Mouse (Mus musculus) MEL (cell line): ENCODE measurements around the gene Snx12. TPM values are rescaled to one million over a fixed set of nuclear protein-coding genes. Genes with fewer than 3 reads are reported as not detected.

ENCODE experiments used
- DNase-seq: peaks from one replicate; pipeline ENCODE4 v3.0.0; 2011; ENCODE audit warnings: low read depth, low spot score
- H3K27ac ChIP-seq: 2 replicates; pipeline ENCODE4 v1.5.1; 2012; ENCODE audit warnings: low read depth, mild to moderate bottlenecking, control low read depth, low read length, moderate library complexity; ENCODE audit not compliant: control insufficient read depth
- H3K27me3 ChIP-seq, 2 experiments: fragments of 150-350 bp in 1 of 2; sonication (generic) in 1 of 2; 2 replicates each; pipeline ENCODE4 v1.6.1; 2012; ENCODE audit warnings: low read length in 2 of 2, mild to moderate bottlenecking in 2 of 2, improper control_type of control experiment in 1 of 2, moderate library complexity in 1 of 2; ENCODE audit not compliant: insufficient read depth in 2 of 2, control insufficient read depth in 1 of 2
- H3K36me3 ChIP-seq, 2 experiments: 2 replicates each; pipeline ENCODE4 v1.6.1; 2012 to 2014; ENCODE audit warnings: low read length in 2 of 2, improper control_type of control experiment in 1 of 2, inconsistent platforms in 1 of 2, mild to moderate bottlenecking in 1 of 2; ENCODE audit not compliant: insufficient read depth in 2 of 2, control insufficient read depth in 1 of 2
- H3K4me1 ChIP-seq, 2 experiments: fragments of 150-350 bp in 1 of 2; sonication (generic) in 1 of 2; 2 replicates each; pipeline ENCODE4 v1.6.1; 2012; ENCODE audit warnings: low read length in 2 of 2, improper control_type of control experiment in 1 of 2, mild to moderate bottlenecking in 1 of 2; ENCODE audit not compliant: insufficient read depth in 2 of 2, control insufficient read depth in 1 of 2
- H3K4me3 ChIP-seq, 2 experiments: fragments of 150-350 bp in 1 of 2; sonication (generic) in 1 of 2; 2 replicates each; pipeline ENCODE4 v1.5.1; 2012; ENCODE audit warnings: low read depth in 2 of 2, low read length in 2 of 2, mild to moderate bottlenecking in 2 of 2, moderate library complexity in 2 of 2, control low read depth in 1 of 2, improper control_type of control experiment in 1 of 2; ENCODE audit not compliant: control insufficient read depth in 1 of 2, insufficient read depth in 1 of 2
- H3K79me2 ChIP-seq: 2 replicates; pipeline ENCODE4 v1.6.1; 2012; ENCODE audit warnings: mild to moderate bottlenecking, low read length, moderate library complexity; ENCODE audit not compliant: control insufficient read depth, poor library complexity, insufficient read depth
- H3K9ac ChIP-seq: 2 replicates; pipeline ENCODE4 v1.6.1; 2012; ENCODE audit warnings: low read depth, mild to moderate bottlenecking, control low read depth, low read length, moderate library complexity; ENCODE audit not compliant: control insufficient read depth, poor library complexity, severe bottlenecking
- H3K9me3 ChIP-seq: fragments of 150-350 bp; sonication (generic); replicated peaks from 2 replicates; pipeline ENCODE4 v1.6.1; 2012; ENCODE audit warnings: mild to moderate bottlenecking, low read length, improper control_type of control experiment, moderate library complexity; ENCODE audit not compliant: insufficient read depth
- BHLHE40 ChIP-seq: IDR thresholded peaks from 2 replicates; pipeline ENCODE4 v1.6.1; 2012; ENCODE audit warnings: low read depth, mild to moderate bottlenecking, inconsistent platforms, low read length, improper control_type of control experiment, borderline replicate concordance
- CTCF ChIP-seq, 3 experiments: IDR thresholded peaks in 2 of 3; conservative IDR thresholded peaks in 1 of 3; 2 replicates each; pipeline ENCODE4 v1.5.1; 2011 to 2012; ENCODE audit warnings: low read length in 3 of 3, low read depth in 2 of 3, mild to moderate bottlenecking in 2 of 3, improper control_type of control experiment in 1 of 3, inconsistent platforms in 1 of 3, mixed read lengths in 1 of 3, moderate library complexity in 1 of 3; ENCODE audit not compliant: control insufficient read depth in 1 of 3, insufficient read depth in 1 of 3, poor library complexity in 1 of 3, severe bottlenecking in 1 of 3
- E2F4 ChIP-seq: IDR thresholded peaks from 2 replicates; pipeline ENCODE4 v1.6.1; 2011; ENCODE audit warnings: low read depth, low read length, improper control_type of control experiment, borderline replicate concordance
- ELF1 ChIP-seq: IDR thresholded peaks from 2 replicates; pipeline ENCODE4 v1.6.1; 2014; ENCODE audit warnings: low read depth, mild to moderate bottlenecking, inconsistent platforms, low read length, improper control_type of control experiment, moderate library complexity
- EP300 ChIP-seq, 2 experiments: IDR thresholded peaks; 2 replicates each; pipeline ENCODE4 v1.6.1; 2011; ENCODE audit warnings: improper control_type of control experiment in 2 of 2, low read length in 2 of 2, low read depth in 1 of 2, mild to moderate bottlenecking in 1 of 2
- ETS1 ChIP-seq: IDR thresholded peaks from 2 replicates; pipeline ENCODE4 v1.6.1; 2012; ENCODE audit warnings: low read depth, mild to moderate bottlenecking, inconsistent platforms, low read length, improper control_type of control experiment, moderate library complexity
- GABPA ChIP-seq: IDR thresholded peaks from 2 replicates; pipeline ENCODE4 v1.6.1; 2012; ENCODE audit warnings: low read depth, mild to moderate bottlenecking, inconsistent platforms, low read length, improper control_type of control experiment, moderate library complexity
- GATA1 ChIP-seq: IDR thresholded peaks from 2 replicates; pipeline ENCODE4 v1.6.1; 2011; ENCODE audit warnings: low read depth, low read length, improper control_type of control experiment
- HCFC1 ChIP-seq: IDR thresholded peaks from 2 replicates; pipeline ENCODE4 v1.6.1; 2012; ENCODE audit warnings: low read depth, mild to moderate bottlenecking, inconsistent platforms, low read length, improper control_type of control experiment, moderate library complexity
- MAFK ChIP-seq: IDR thresholded peaks from 2 replicates; pipeline ENCODE4 v1.6.1; 2011; ENCODE audit warnings: low read depth, mild to moderate bottlenecking, low read length, improper control_type of control experiment, borderline replicate concordance
- MAX ChIP-seq: IDR thresholded peaks from 2 replicates; pipeline ENCODE4 v1.6.1; 2011; ENCODE audit warnings: low read length, improper control_type of control experiment
- MXI1 ChIP-seq: IDR thresholded peaks from 2 replicates; pipeline ENCODE4 v1.6.1; 2011; ENCODE audit warnings: mild to moderate bottlenecking, low read depth, low read length, improper control_type of control experiment
- MYB ChIP-seq: IDR thresholded peaks from 2 replicates; pipeline ENCODE4 v1.6.1; 2011; ENCODE audit warnings: mild to moderate bottlenecking, low read depth, low read length, improper control_type of control experiment
- MYC ChIP-seq: IDR thresholded peaks from 2 replicates; pipeline ENCODE4 v1.6.1; 2011; ENCODE audit warnings: low read depth, mild to moderate bottlenecking, low read length, improper control_type of control experiment, moderate library complexity
- NRF1 ChIP-seq: IDR thresholded peaks from 2 replicates; pipeline ENCODE4 v1.6.1; 2014; ENCODE audit warnings: low read depth, mild to moderate bottlenecking, inconsistent platforms, low read length, improper control_type of control experiment, moderate library complexity; ENCODE audit not compliant: poor library complexity, insufficient read depth, severe bottlenecking
- POLR2AphosphoS2 ChIP-seq: IDR thresholded peaks from 2 replicates; pipeline ENCODE4 v1.6.1; 2011; ENCODE audit warnings: low read length, improper control_type of control experiment
- SIN3A ChIP-seq: IDR thresholded peaks from 2 replicates; pipeline ENCODE4 v1.6.1; 2012; ENCODE audit warnings: low read length, improper control_type of control experiment, inconsistent platforms
- SMC3 ChIP-seq: IDR thresholded peaks from 2 replicates; pipeline ENCODE4 v1.6.1; 2011; ENCODE audit warnings: low read depth, low read length, improper control_type of control experiment
- TAL1 ChIP-seq: IDR thresholded peaks from 2 replicates; pipeline ENCODE4 v1.6.1; 2012; ENCODE audit warnings: mild to moderate bottlenecking, inconsistent platforms, low read length, moderate library complexity, mixed read lengths
- TBP ChIP-seq: IDR thresholded peaks from 2 replicates; pipeline ENCODE4 v1.8.0; 2011; ENCODE audit warnings: low read depth, low read length, improper control_type of control experiment
- TCF12 ChIP-seq: IDR thresholded peaks from 2 replicates; pipeline ENCODE4 v1.6.1; 2014; ENCODE audit warnings: low read depth, mild to moderate bottlenecking, inconsistent platforms, low read length, improper control_type of control experiment, moderate library complexity
- USF2 ChIP-seq, 2 experiments: IDR thresholded peaks; 2 replicates each; pipeline ENCODE4 v1.6.1; 2011 to 2012; ENCODE audit warnings: improper control_type of control experiment in 2 of 2, low read length in 2 of 2, borderline replicate concordance in 1 of 2, inconsistent platforms in 1 of 2, low read depth in 1 of 2, mild to moderate bottlenecking in 1 of 2; ENCODE audit not compliant: insufficient read depth in 1 of 2
- ZMIZ1 ChIP-seq: IDR thresholded peaks from 2 replicates; pipeline ENCODE4 v1.6.1; 2012; ENCODE audit warnings: low read depth, mild to moderate bottlenecking, inconsistent platforms, low read length, improper control_type of control experiment, moderate library complexity
- polyA plus RNA-seq, 2 experiments: library from polyadenylated mRNA; stranded (reverse) in 1 of 2; unstranded in 1 of 2; fragments of >175 nt in 1 of 2; fragments of >200 nt in 1 of 2; gene quantifications; 2 replicates each; pipeline versions ENCODE4 v1.2.1 to v1.2.4; 2012; ENCODE audit warnings: low replicate concordance in 2 of 2, low read depth in 1 of 2; ENCODE audit not compliant: insufficient read length in 2 of 2, insufficient read depth in 1 of 2, missing spikeins in 1 of 2
- total RNA-seq: library from RNA; depleted of rRNA; stranded (reverse); fragments of 300-350 nt; gene quantifications from 2 replicates; pipeline ENCODE4 v1.2.3, GENCODE M21; 2012

The Snx12 gene
- total and polyA plus RNA-seq, 3 experiments: 22.7 to 32.5 TPM; not detected in 1

- peaks cover 5 to 10% of the 10 kb centered on the region in 2 experiments for H3K4me1 ChIP-seq
- peak; percentile 81 for DNase-seq
- H3K27me3 ChIP-seq: no peaks in the 10 kb centered on the region
Observed at GRCm38 (mm10) chrX:101126977-101127376, 95.4 kb downstream of the Snx12 start.

GRCm38 (mm10) chrX:101126474-101126955, 95.8 kb downstream of the Snx12 start:
- no peak for DNase-seq
- Histone ChIP-seq H3K9me3 (no peaks in the 10 kb centered on the region), H3K4me3 (no peak overlapping the region), H3K9ac (no peak overlapping the region), H3K27ac (no peak overlapping the region), H3K4me1 (peaks cover 3 to 10% of the 10 kb centered on the region in 2 experiments), H3K36me3 (peaks cover 0 to 12% of the 10 kb centered on the region in 2 experiments; a peak in 2 of 4 replicates), H3K79me2 (no peaks in the 10 kb centered on the region), H3K27me3 (no peaks in the 10 kb centered on the region)
- TF ChIP-seq POLR2AphosphoS2: no peak
- TF ChIP-seq MAFK: no peak

More at GRCm38 (mm10) chrX:101126977-101127376, 95.4 kb downstream of the Snx12 start:
- Histone ChIP-seq H3K4me3 (no peak overlapping the region), H3K27ac (no peak overlapping the region), H3K9ac (no peak overlapping the region), H3K79me2 (no peaks in the 10 kb centered on the region), H3K36me3 (peaks cover 0 to 12% of the 10 kb centered on the region in 2 experiments; a peak in 2 of 4 replicates), H3K9me3 (no peaks in the 10 kb centered on the region)
- TF ChIP-seq ETS1 (peak; percentile 88), ELF1 (no peak), E2F4 (no peak), MYC (0 out of 2 replicates have a peak, but pooled peaks have one; percentile 32), CTCF (IDR thresholded peaks at IDR 0.05 in 2 of 3, conservative IDR thresholded peaks at IDR 0.05 in 1 of 3; ENCODE audit: control insufficient read depth in 1 of 3, insufficient read depth in 1 of 3, low read depth in 2 of 3, low read length in 3 of 3, poor library complexity in 1 of 3, severe bottlenecking in 1 of 3) (no peak), TCF12 (peak; percentile 76; the same call in 1 of the 2 replicates), EP300 (IDR thresholded peaks at IDR 0.05; ENCODE audit: low read depth in 1 of 2, low read length in 2 of 2) (peak; percentile 77 to 83), SMC3 (no peak), SIN3A (peak; percentile 41; the same call in 1 of the 2 replicates), ZMIZ1 (no peak), MXI1 (0 out of 2 replicates have a peak, but pooled peaks have one; percentile 19), USF2 (IDR thresholded peaks at IDR 0.05; ENCODE audit: borderline replicate concordance in 1 of 2, insufficient read depth in 1 of 2, low read depth in 1 of 2, low read length in 2 of 2) (no peak), MAFK (0 out of 2 replicates have a peak, but pooled peaks have one; percentile 32), TAL1 (peak; percentile 88), HCFC1 (no peak), MYB (no peak), GATA1 (peak; percentile 86), NRF1 (no peak), BHLHE40 (0 out of 2 replicates have a peak, but pooled peaks have one; percentile 31), GABPA (no peak), TBP (no peak), MAX (0 out of 2 replicates have a peak, but pooled peaks have one; percentile 22)
